In genomic region chr3:104295856-104296255, GRCm38 (mm10) we compare ENCODE assay signal across 16 mouse cellular contexts.
A peak's percentile ranks its signal among the peaks of the same experiment; 100 is the strongest.
DNase-seq lines count a peak whose midpoint lies in the region; TF ChIP-seq lines count a peak whose summit lies in the region.
"Had no signal": no experiment of that assay in that cellular context is flagged by ENCODE, and none has a peak within 500 bp of the region (broad histone marks: within the 10 kb centered on the region; RNA-seq: fewer than 3 reads in every experiment).

No protein-coding gene starts in this region.

- peak overlapping the region; percentile 63 for H3K4me2 ChIP-seq in myocyte (ENCODE audit: low read depth)
- H3K4me2 ChIP-seq: forebrain, embryonic 15.5 days; hindbrain, embryonic 12.5 days; liver, embryonic 12.5 days; neural tube, embryonic 15.5 days had no signal

- no peaks in the 10 kb centered on the region for H3K79me2 ChIP-seq in myocyte (ENCODE audit: control insufficient read depth, insufficient read depth)

- intact Hi-C loops in heart, postnatal 25 days (cut with DNase I) = no loop called here
- intact Hi-C loops in left cerebral cortex, postnatal 10 days (cut with DNase I) = no loop called here

- no peaks in the 10 kb centered on the region for H3K36me3 ChIP-seq in myocyte (ENCODE audit: control insufficient read depth, insufficient read depth)
- H3K36me3 ChIP-seq: forebrain, embryonic 15.5 days; hindbrain, embryonic 12.5 days; liver, embryonic 12.5 days; neural tube, embryonic 15.5 days had no signal

- H3K4me3 ChIP-seq in myocyte = no peak overlapping the region
- H3K4me3 ChIP-seq: forebrain, embryonic 15.5 days; hindbrain, embryonic 12.5 days; liver, embryonic 12.5 days; neural tube, embryonic 15.5 days had no signal

- DNase-seq in heart, adult 18-20 months = peak; percentile 50 to 51
- DNase-seq in heart, postnatal 25 days (ENCODE audit: low spot score) = no peak
- peak; percentile 30 for DNase-seq in MN1 (ENCODE audit: low spot score)
- DNase-seq in adrenal gland, postnatal 36 days = peak; percentile 29 to 44
- DNase-seq in embryo, embryonic 9.5 days (ENCODE audit: extremely low spot score) = no peak
- no peak for DNase-seq in cerebellum, postnatal 14 days
- DNase-seq in left cerebral cortex, postnatal 10 days (ENCODE audit: extremely low spot score in 1 of 2, low spot score in 2 of 2) = no peak
- DNase-seq: gastrocnemius, postnatal 36 days; kidney, adult 11 months; right cerebral cortex, postnatal 14 days; thymus, postnatal 36 days had no signal

- no peak overlapping the region for H3ac ChIP-seq in myocyte (ENCODE audit: control insufficient read depth, insufficient read length)

- TF ChIP-seq POLR2A in myocyte (IDR thresholded peaks at IDR 0.05; ENCODE audit: insufficient read length, low read depth) = no peak

- H3K27me3 ChIP-seq in myocyte (ENCODE audit: control insufficient read depth, insufficient read depth, insufficient read length) = no peaks in the 10 kb centered on the region
- H3K27me3 ChIP-seq: forebrain, embryonic 15.5 days; hindbrain, embryonic 12.5 days; liver, embryonic 12.5 days; neural tube, embryonic 15.5 days had no signal

TF ChIP-seq in myocyte, 11 proteins besides CTCF, POLR2A, EP300 and RAD21:
- TF ChIP-seq CEBPB (IDR thresholded peaks at IDR 0.05; ENCODE audit: insufficient read depth, poor library complexity, severe bottlenecking) = peak; percentile 88
- TF ChIP-seq USF1 (IDR thresholded peaks at IDR 0.05; ENCODE audit: low read depth) = no peak
- TF ChIP-seq MYOD1 (IDR thresholded peaks at IDR 0.05; ENCODE audit: control insufficient read depth in 1 of 3, insufficient read length in 2 of 3, low read depth in 2 of 3) = no peak
- TF ChIP-seq TCF12 (IDR thresholded peaks at IDR 0.05; ENCODE audit: insufficient read depth, poor library complexity, severe bottlenecking) = no peak
- TF ChIP-seq POLR2AphosphoS2 (IDR thresholded peaks at IDR 0.05; ENCODE audit: insufficient read length, low read depth) = no peak
- TF ChIP-seq MAX (IDR thresholded peaks at IDR 0.05; ENCODE audit: low read depth) = no peak
- TF ChIP-seq E2F4 (IDR thresholded peaks at IDR 0.05; ENCODE audit: insufficient read depth) = no peak
TF ChIP-seq in myocyte: peak in this region for 1.

Comparison
In these comparisons a context has a peak if more than half of its experiments do, and no peak if none do; other contexts are left out.
1. DNase-seq: peak in heart, adult 18-20 months (2 of 2), MN1 (single experiment) and adrenal gland, postnatal 36 days (2 of 2); none in heart, postnatal 25 days (single experiment), embryo, embryonic 9.5 days (single experiment), cerebellum, postnatal 14 days (0 of 2) and left cerebral cortex, postnatal 10 days (0 of 2).